ENCODE assay signal across 8 mouse cellular contexts in genomic region chr12:108327889-108328491, GRCm38 (mm10). TPM values are rescaled to one million over a fixed set of nuclear protein-coding genes. Genes with fewer than 3 reads are reported as not detected.
A peak's percentile ranks its signal among the peaks of the same experiment; 100 is the strongest.
DNase-seq lines count a peak whose midpoint lies in the region; ATAC-seq and TF ChIP-seq lines count a peak whose summit lies in the region.

No protein-coding gene starts in this region.

- 0 out of 2 replicates have a peak, but pooled peaks have one; percentile 23 for TF ChIP-seq POLR2A in cerebellum, adult 2 months (IDR thresholded peaks at IDR 0.05; ENCODE audit: borderline replicate concordance, insufficient read depth, low read length)

- H3K4me1 ChIP-seq in cerebellum, adult 2 months (ENCODE audit: control insufficient read depth, insufficient read depth, low read length) = no peaks in the 10 kb centered on the region
- peaks cover 57% of the 10 kb centered on the region for H3K4me1 ChIP-seq in forebrain, embryonic 10.5 days
- peaks cover 13% of the 10 kb centered on the region; the same call in 1 of the 2 replicates for H3K4me1 ChIP-seq in intestine, embryonic 14.5 days (replicated peaks; ENCODE audit: control insufficient read depth, insufficient read depth, low read length)
- H3K4me1 ChIP-seq in limb, embryonic 15.5 days = peaks cover 17% of the 10 kb centered on the region

- 0 out of 2 replicates have a peak overlapping the region, but pooled peaks have one; percentile 17 for H3K9ac ChIP-seq in intestine, embryonic 14.5 days (ENCODE audit: low read length)
- peak overlapping the region; percentile 23; the same call in 1 of the 2 replicates for H3K9ac ChIP-seq in limb, embryonic 15.5 days

- peak; percentile 45 to 47 for DNase-seq in cerebellum, adult 2 months
- no peak for DNase-seq in cerebellum, adult 8-10 months
- DNase-seq in ES-CJ7 (ENCODE audit: low read depth, low spot score) (peak; percentile 77), MN1 (ENCODE audit: low spot score) (no peak)
- peak; percentile 52 for DNase-seq in forebrain, embryonic 10.5 days (ENCODE audit: extremely low spot score, low spot score)
- DNase-seq in intestine, embryonic 14.5 days (ENCODE audit: low spot score) = peak; percentile 67
- peak; percentile 81 to 89 for DNase-seq in right cerebral cortex, adult 2 months (ENCODE audit: low spot score in 2 of 2)

- no peaks in the 10 kb centered on the region for H3K27me3 ChIP-seq in cerebellum, adult 2 months (ENCODE audit: control insufficient read depth, insufficient read depth, low read length)
- H3K27me3 ChIP-seq in forebrain, embryonic 10.5 days (ENCODE audit: poor library complexity, severe bottlenecking) = peaks cover 68% of the 10 kb centered on the region
- H3K27me3 ChIP-seq in intestine, embryonic 14.5 days (replicated peaks; ENCODE audit: control insufficient read depth, insufficient read depth, low read length) = peaks cover 45% of the 10 kb centered on the region
- H3K27me3 ChIP-seq in limb, embryonic 15.5 days = peaks cover 54% of the 10 kb centered on the region

- WGBS in cerebellum, adult 2 months = 4% methylated on average over 66 of the region's 66 CpGs
- WGBS in forebrain, embryonic 10.5 days = 3% methylated on average over 66 of the region's 66 CpGs
- WGBS in intestine, embryonic 14.5 days = under 1% methylated on average over 66 of the region's 66 CpGs
- WGBS in limb, embryonic 15.5 days = under 1% methylated on average over 66 of the region's 66 CpGs

- ATAC-seq in intestine, embryonic 14.5 days (replicated peaks; ENCODE audit: low FRiP score, low TSS enrichment, low read depth) = peak; percentile 21; the same call in 1 of the 2 replicates
- 0 out of 2 replicates have a peak, but pooled peaks have one; percentile 31 for ATAC-seq in limb, embryonic 15.5 days (ENCODE audit: insufficient number of reproducible peaks, low FRiP score, low TSS enrichment, low read depth)

- peak overlapping the region; percentile 70 for H3K4me2 ChIP-seq in intestine, embryonic 14.5 days (ENCODE audit: low read length)
- peak overlapping the region; percentile 74 for H3K4me2 ChIP-seq in limb, embryonic 15.5 days

- H3K27ac ChIP-seq in cerebellum, adult 2 months (ENCODE audit: insufficient read depth, low read length) = no peak overlapping the region
- H3K27ac ChIP-seq in forebrain, embryonic 10.5 days = peak overlapping the region; percentile 79
- no peak overlapping the region for H3K27ac ChIP-seq in intestine, embryonic 14.5 days (ENCODE audit: low read depth)
- H3K27ac ChIP-seq in limb, embryonic 15.5 days = no peak overlapping the region

- H3K36me3 ChIP-seq in forebrain, embryonic 10.5 days (replicated peaks) = no peaks in the 10 kb centered on the region
- no peaks in the 10 kb centered on the region for H3K36me3 ChIP-seq in intestine, embryonic 14.5 days (ENCODE audit: control insufficient read depth, insufficient read depth, low read length)
- no peaks in the 10 kb centered on the region for H3K36me3 ChIP-seq in limb, embryonic 15.5 days

- H3K4me3 ChIP-seq in cerebellum, adult 2 months (replicated peaks; ENCODE audit: insufficient read depth, low read depth, low read length) = peak overlapping the region; percentile 43
- H3K4me3 ChIP-seq in forebrain, embryonic 10.5 days = peak overlapping the region; percentile 46
- peak overlapping the region; percentile 37 for H3K4me3 ChIP-seq in intestine, embryonic 14.5 days (ENCODE audit: low read depth, low read length)
- peak overlapping the region; percentile 43 for H3K4me3 ChIP-seq in limb, embryonic 15.5 days

- TF ChIP-seq CTCF in cerebellum, adult 2 months (IDR thresholded peaks at IDR 0.05; ENCODE audit: borderline replicate concordance, insufficient read depth, low read depth, low read length) = no peak

- no peaks in the 10 kb centered on the region for H3K9me3 ChIP-seq in forebrain, embryonic 10.5 days
- H3K9me3 ChIP-seq in intestine, embryonic 14.5 days (ENCODE audit: control insufficient read depth, low read length) = no peaks in the 10 kb centered on the region
- H3K9me3 ChIP-seq in limb, embryonic 15.5 days = no peaks in the 10 kb centered on the region

RNA-seq across cellular contexts. Expression of gene Cyp46a1, which starts 6.2 kb away (rescaled TPM):
- 88.8 and 93.7 TPM in 2 replicates for polyA plus RNA-seq in cerebellum, adult 2 months (2012; rRNA removed)
- polyA plus RNA-seq in forebrain, embryonic 10.5 days (2016; fragmentation: Nextera tagmentation; extraction: Ambion mirVana) = 19.4 and 20.1 TPM in 2 replicates
- polyA plus RNA-seq in intestine, embryonic 14.5 days (2014; fragmentation: Nextera tagmentation; extraction: Ambion mirVana) = 4.7 and 5.1 TPM in 2 replicates
- 6.3 and 7.6 TPM in 2 replicates for polyA plus RNA-seq in limb, embryonic 15.5 days (2015; fragmentation: Nextera tagmentation; extraction: Ambion mirVana)

RNA-seq across cellular contexts. Expression of gene Hhipl1, which starts 21.9 kb away (rescaled TPM):
- 4.4 and 4.8 TPM in 2 replicates for polyA plus RNA-seq in cerebellum, adult 2 months (2012; rRNA removed)
- polyA plus RNA-seq in forebrain, embryonic 10.5 days (2016; fragmentation: Nextera tagmentation; extraction: Ambion mirVana) = 2.8 and 3.4 TPM in 2 replicates
- 0.28 and 0.67 TPM in 2 replicates for polyA plus RNA-seq in intestine, embryonic 14.5 days (2014; fragmentation: Nextera tagmentation; extraction: Ambion mirVana)
- polyA plus RNA-seq in limb, embryonic 15.5 days (2015; fragmentation: Nextera tagmentation; extraction: Ambion mirVana) = 0.97 and 1.4 TPM in 2 replicates

RNA-seq across cellular contexts. Expression of gene Eml1, which starts 42.8 kb away (rescaled TPM):
- 89.7 and 93.9 TPM in 2 replicates for polyA plus RNA-seq in cerebellum, adult 2 months (2012; rRNA removed)
- 95.1 and 102 TPM in 2 replicates for polyA plus RNA-seq in forebrain, embryonic 10.5 days (2016; fragmentation: Nextera tagmentation; extraction: Ambion mirVana)
- 72.4 and 94.5 TPM in 2 replicates for polyA plus RNA-seq in intestine, embryonic 14.5 days (2014; fragmentation: Nextera tagmentation; extraction: Ambion mirVana)
- 46.0 and 60.3 TPM in 2 replicates for polyA plus RNA-seq in limb, embryonic 15.5 days (2015; fragmentation: Nextera tagmentation; extraction: Ambion mirVana)

RNA-seq across cellular contexts. Expression of gene Ccdc85c, which starts 52.8 kb away (rescaled TPM):
- 75.0 and 78.6 TPM in 2 replicates for polyA plus RNA-seq in cerebellum, adult 2 months (2012; rRNA removed)
- 13.5 and 14.6 TPM in 2 replicates for polyA plus RNA-seq in forebrain, embryonic 10.5 days (2016; fragmentation: Nextera tagmentation; extraction: Ambion mirVana)
- polyA plus RNA-seq in intestine, embryonic 14.5 days (2014; fragmentation: Nextera tagmentation; extraction: Ambion mirVana) = 10.9 and 11.2 TPM in 2 replicates
- 4.2 and 4.7 TPM in 2 replicates for polyA plus RNA-seq in limb, embryonic 15.5 days (2015; fragmentation: Nextera tagmentation; extraction: Ambion mirVana)

Comparison
In these comparisons a context has a peak if more than half of its experiments do, and no peak if none do; other contexts are left out.
1. DNase-seq: peak in cerebellum, adult 2 months (2 of 2), ES-CJ7 (single experiment), forebrain, embryonic 10.5 days (single experiment), intestine, embryonic 14.5 days (single experiment) and right cerebral cortex, adult 2 months (2 of 2); none in cerebellum, adult 8-10 months (single experiment) and MN1 (single experiment).
2. Peak in every context shown above with its lines, with median percentiles within 50 percentile points of each other: H3K4me3 ChIP-seq.